Mouse (Mus musculus): Measurements from ENCODE around the gene Calcr. TPM values are rescaled to one million over a fixed set of nuclear protein-coding genes. Genes with fewer than 3 reads are reported as not detected.
"Not testable (repeated sequence)": the region's sequence is repeated elsewhere in the genome, so short reads cannot be mapped to it uniquely, and the experiment has no call there.

Calcr gene
- 0.11 and 0.20 TPM in 2 replicates for polyA plus RNA-seq (2016; fragmentation: Nextera tagmentation; extraction: Ambion mirVana)

- 0 out of 2 replicates have a peak within 1 kb of the TSS, but pooled peaks have one; percentile 44 for H3K27ac ChIP-seq
- no peaks in the 10 kb centered on the region for H3K36me3 ChIP-seq (replicated peaks)
- peak; percentile 18 for DNase-seq (ENCODE audit: extremely low spot score, low spot score)
- no peaks in the 10 kb centered on the region for H3K9me3 ChIP-seq
- peak within 1 kb of the TSS; percentile 67 for H3K4me3 ChIP-seq
- H3K4me1 ChIP-seq: peaks cover 15% of the 10 kb centered on the region
- 2% methylated on average over 12 of the region's 12 CpGs for WGBS
- peaks cover 61% of the 10 kb centered on the region for H3K27me3 ChIP-seq (ENCODE audit: poor library complexity, severe bottlenecking)
Observed at GRCm38 (mm10) chr6:3764230-3764764, at the start of gene Calcr. Calcr (minus strand) TSS chr6:3764714.

GRCm38 (mm10) chr6:3767485-3767884 is 3.0 kb upstream of the Calcr start:
- H3K27me3 ChIP-seq (ENCODE audit: poor library complexity, severe bottlenecking): peaks cover 45% of the 10 kb centered on the region
- H3K4me1 ChIP-seq: peaks cover 15% of the 10 kb centered on the region
- H3K27ac ChIP-seq: no peak overlapping the region
- WGBS: 84% methylated on average over 2 of the region's 2 CpGs
- H3K4me3 ChIP-seq: no peak overlapping the region
- no peaks in the 10 kb centered on the region for H3K9me3 ChIP-seq
- no peak for DNase-seq (ENCODE audit: extremely low spot score, low spot score)
- no peaks in the 10 kb centered on the region for H3K36me3 ChIP-seq (replicated peaks)

- Histone ChIP-seq H3K9me3 (no peaks in the 10 kb centered on the region), H3K4me3 (peak overlapping the region; percentile 67), H3K27me3 (ENCODE audit: poor library complexity, severe bottlenecking) (peaks cover 61% of the 10 kb centered on the region), H3K36me3 (replicated peaks) (no peaks in the 10 kb centered on the region), H3K4me1 (peaks cover 15% of the 10 kb centered on the region), H3K27ac (0 out of 2 replicates have a peak overlapping the region, but pooled peaks have one; percentile 44)
- DNase-seq (ENCODE audit: extremely low spot score, low spot score): peak; percentile 44
- under 1% methylated on average over 39 of the region's 39 CpGs for WGBS
Observed at GRCm38 (mm10) chr6:3763171-3763967, 1.1 kb downstream of the Calcr start.

GRCm38 (mm10) chr6:3751576-3751975 is 12.9 kb downstream of the Calcr start:
- 89% methylated on average over 3 of the region's 3 CpGs for WGBS
- Histone ChIP-seq H3K4me3 (no peak overlapping the region), H3K27me3 (ENCODE audit: poor library complexity, severe bottlenecking) (no peaks in the 10 kb centered on the region), H3K9me3 (no peaks in the 10 kb centered on the region), H3K27ac (no peak overlapping the region), H3K36me3 (replicated peaks) (no peaks in the 10 kb centered on the region), H3K4me1 (no peaks in the 10 kb centered on the region)
- no peak for DNase-seq (ENCODE audit: extremely low spot score, low spot score)

DNA sequence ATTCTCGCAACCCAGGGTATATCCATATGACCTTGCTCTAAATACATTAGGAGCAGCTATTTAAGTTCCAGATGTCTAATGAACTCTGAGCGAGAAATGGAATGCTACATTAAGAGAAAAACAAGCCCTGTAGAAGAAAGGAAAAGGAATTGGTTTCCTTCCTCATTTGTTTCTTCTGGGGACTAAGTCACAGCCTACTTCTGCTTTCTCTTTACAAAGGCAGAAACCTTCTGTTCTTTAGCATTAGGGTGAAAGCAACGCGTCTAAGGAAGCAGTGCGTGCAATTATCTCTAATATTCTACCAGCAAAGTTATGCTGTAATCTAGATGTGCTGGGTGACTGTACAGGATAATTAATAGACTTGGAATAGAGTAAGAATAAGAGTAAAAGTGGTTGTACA is 14.9 kb downstream of the Calcr start:
- Histone ChIP-seq H3K36me3 (replicated peaks) (no peaks in the 10 kb centered on the region), H3K27me3 (ENCODE audit: poor library complexity, severe bottlenecking) (no peaks in the 10 kb centered on the region), H3K4me1 (no peaks in the 10 kb centered on the region), H3K4me3 (no peak overlapping the region), H3K9me3 (no peaks in the 10 kb centered on the region), H3K27ac (no peak overlapping the region)
- DNase-seq (ENCODE audit: extremely low spot score, low spot score): no peak
- 89% methylated on average over 5 of the region's 5 CpGs for WGBS

DNA sequence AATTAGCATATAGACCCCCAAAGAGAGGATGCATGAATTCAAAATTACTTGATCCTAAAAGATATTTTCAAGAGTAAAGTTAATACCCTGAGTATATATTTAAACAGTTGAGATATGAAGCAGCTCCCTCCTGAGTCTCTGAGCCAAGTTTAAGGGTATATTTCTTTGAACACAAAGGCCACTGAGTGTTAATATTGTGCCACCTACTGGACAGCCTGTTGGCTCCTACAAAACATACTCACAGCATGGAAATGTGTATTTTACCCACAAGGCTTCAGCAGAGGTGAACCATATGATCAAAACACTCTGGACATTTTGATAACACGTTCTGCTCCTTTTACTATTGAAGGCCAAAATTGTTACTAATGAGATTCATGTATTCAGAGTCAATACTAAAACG is 19.0 kb downstream of the Calcr start:
- DNase-seq (ENCODE audit: extremely low spot score, low spot score): no peak
- Histone ChIP-seq H3K27ac (no peak overlapping the region), H3K9me3 (no peaks in the 10 kb centered on the region), H3K4me1 (no peaks in the 10 kb centered on the region), H3K36me3 (replicated peaks) (no peaks in the 10 kb centered on the region), H3K27me3 (ENCODE audit: poor library complexity, severe bottlenecking) (no peaks in the 10 kb centered on the region), H3K4me3 (no peak overlapping the region)
- 57% methylated on average over 2 of the region's 2 CpGs for WGBS

GRCm38 (mm10) chr6:3741996-3742713 is 22.4 kb downstream of the Calcr start:
- WGBS: 92% methylated on average over 7 of the region's 7 CpGs

DNA sequence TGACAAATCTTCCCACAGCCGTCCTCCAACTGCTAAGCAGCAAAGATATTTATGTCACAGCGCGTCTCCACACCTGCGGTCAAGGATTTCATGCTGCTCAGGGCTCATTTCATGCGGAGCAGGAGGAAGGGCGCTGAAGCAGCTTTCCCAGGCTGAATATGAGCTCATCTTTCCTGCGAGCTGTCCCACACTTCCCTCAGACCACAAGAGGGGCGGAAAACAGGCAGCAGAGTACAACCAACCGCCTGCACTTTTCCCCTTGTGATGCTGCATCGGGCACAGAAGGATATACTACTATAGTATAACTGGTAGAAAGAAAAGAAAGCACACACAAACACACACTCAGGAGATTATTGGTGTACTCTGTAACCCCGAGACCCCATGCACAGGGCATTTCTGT is 23.2 kb downstream of the Calcr start:
- H3K36me3 ChIP-seq (replicated peaks): no peaks in the 10 kb centered on the region
- no peaks in the 10 kb centered on the region for H3K9me3 ChIP-seq
- 53% methylated on average over 11 of the region's 11 CpGs for WGBS
- DNase-seq (ENCODE audit: extremely low spot score, low spot score): no peak
- H3K27ac ChIP-seq: no peak overlapping the region
- no peak overlapping the region for H3K4me3 ChIP-seq
- H3K27me3 ChIP-seq (ENCODE audit: poor library complexity, severe bottlenecking): no peaks in the 10 kb centered on the region
- H3K4me1 ChIP-seq: no peaks in the 10 kb centered on the region

More at GRCm38 (mm10) chr6:3741996-3742713, 22.4 kb downstream of the Calcr start:
- no peak for DNase-seq (ENCODE audit: extremely low spot score, low spot score)
- H3K27me3 ChIP-seq (ENCODE audit: poor library complexity, severe bottlenecking): no peaks in the 10 kb centered on the region
- H3K27ac ChIP-seq: no peak overlapping the region
- H3K4me1 ChIP-seq: no peaks in the 10 kb centered on the region
- H3K4me3 ChIP-seq: no peak overlapping the region
- H3K9me3 ChIP-seq: no peaks in the 10 kb centered on the region
- no peaks in the 10 kb centered on the region for H3K36me3 ChIP-seq (replicated peaks)

DNA sequence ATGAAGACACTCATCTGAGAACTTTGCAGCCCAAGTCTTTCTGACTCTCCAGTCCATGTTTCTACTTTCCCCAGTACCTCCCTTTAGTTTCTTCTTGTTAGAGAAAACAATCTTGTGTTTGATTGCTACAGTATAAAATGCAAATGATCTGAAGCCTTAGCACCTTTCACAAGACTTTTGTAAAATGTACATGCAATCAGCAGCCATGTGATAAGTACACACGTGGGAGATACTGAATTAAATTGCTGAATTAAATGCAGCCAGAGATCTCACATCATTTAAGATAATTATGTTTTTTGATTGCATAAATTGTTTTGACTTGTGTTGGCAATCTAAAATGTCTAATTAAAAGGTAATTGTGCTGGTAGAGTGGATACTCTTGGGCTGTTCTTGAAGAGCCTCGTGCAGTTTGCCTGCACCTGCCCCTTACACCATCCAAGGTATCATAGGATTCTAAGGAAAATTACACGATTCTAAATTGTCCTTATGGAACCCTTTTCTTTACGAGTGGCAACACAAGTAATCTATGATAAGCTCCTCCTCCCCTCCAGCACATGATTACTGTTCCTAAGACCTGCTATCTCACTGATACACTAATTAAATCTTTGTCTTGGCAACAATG is 34.2 kb downstream of the Calcr start:
- Histone ChIP-seq H3K36me3 (replicated peaks) (no peaks in the 10 kb centered on the region), H3K9me3 (no peaks in the 10 kb centered on the region), H3K27ac (no peak overlapping the region), H3K4me3 (no peak overlapping the region), H3K4me1 (no peaks in the 10 kb centered on the region), H3K27me3 (ENCODE audit: poor library complexity, severe bottlenecking) (no peaks in the 10 kb centered on the region)
- DNase-seq (ENCODE audit: extremely low spot score, low spot score): no peak
- WGBS: 81% methylated on average over 4 of the region's 4 CpGs

DNA sequence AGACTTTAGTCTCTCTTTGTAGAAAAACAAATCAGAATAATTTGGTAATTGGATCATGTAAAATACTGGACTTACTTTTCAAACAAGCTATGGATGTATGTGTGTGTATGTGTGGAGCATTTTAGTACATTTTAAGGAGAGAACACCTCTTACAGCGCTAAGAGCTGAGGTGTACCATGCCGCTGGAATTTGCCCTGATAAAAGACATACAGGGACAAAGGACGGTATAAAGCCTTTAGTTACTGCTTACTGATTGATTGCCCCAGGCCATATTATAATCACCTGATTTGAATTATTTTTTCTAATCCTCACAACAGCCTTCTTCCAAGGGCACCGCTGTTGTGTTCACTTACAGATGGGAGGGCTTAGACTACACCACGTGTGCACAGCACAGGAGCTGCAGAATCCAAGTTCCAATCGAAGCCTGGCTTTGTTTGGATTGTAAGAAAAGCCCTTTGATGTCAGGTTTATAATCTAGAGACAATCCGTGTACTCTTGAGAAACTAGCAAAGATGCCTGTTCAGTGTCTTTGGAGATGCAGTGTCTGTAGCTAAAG is 76.3 kb downstream of the Calcr start:
- Histone ChIP-seq H3K36me3 (replicated peaks) (no peaks in the 10 kb centered on the region), H3K27ac (no peak overlapping the region), H3K27me3 (ENCODE audit: poor library complexity, severe bottlenecking) (no peaks in the 10 kb centered on the region), H3K4me1 (0 out of 2 replicates have a peak, but pooled peaks cover 5% of the 10 kb centered on the region), H3K9me3 (no peaks in the 10 kb centered on the region), H3K4me3 (no peak overlapping the region)
- DNase-seq (ENCODE audit: extremely low spot score, low spot score): no peak
- 76% methylated on average over 7 of the region's 7 CpGs for whole genome bisulfite sequencing

GRCm38 (mm10) chr6:3678286-3678685 is 86.2 kb downstream of the Calcr start:
- H3K9me3 ChIP-seq; H3K36me3 ChIP-seq (replicated peaks); H3K27me3 ChIP-seq (ENCODE audit: poor library complexity, severe bottlenecking); DNase-seq (ENCODE audit: extremely low spot score, low spot score); H3K4me3 ChIP-seq: not testable (repeated sequence)
- WGBS: 28% methylated on average over 2 of the region's 2 CpGs
- Histone ChIP-seq H3K27ac (0 out of 2 replicates have a peak overlapping the region, but pooled peaks have one; percentile 20), H3K4me1 (peaks cover 12% of the 10 kb centered on the region)

GRCm38 (mm10) chr6:3677806-3678205 is 86.7 kb downstream of the Calcr start:
- 54% methylated on average over 2 of the region's 2 CpGs for WGBS
- DNase-seq (ENCODE audit: extremely low spot score, low spot score): no peak
- Histone ChIP-seq H3K36me3 (replicated peaks) (no peaks in the 10 kb centered on the region), H3K27me3 (ENCODE audit: poor library complexity, severe bottlenecking) (no peaks in the 10 kb centered on the region), H3K4me1 (peaks cover 12% of the 10 kb centered on the region), H3K4me3 (no peak overlapping the region), H3K27ac (0 out of 2 replicates have a peak overlapping the region, but pooled peaks have one; percentile 20), H3K9me3 (no peaks in the 10 kb centered on the region)

All from forebrain, embryonic 10.5 days (tissue).